Mouse (Mus musculus): ENCODE results near the gene Hif3a.
A peak's percentile ranks its signal among the peaks of the same experiment; 100 is the strongest.

- TF ChIP-seq CTCF (IDR thresholded peaks at IDR 0.05; ENCODE audit: borderline replicate concordance, extremely low read depth, insufficient read depth, insufficient read length) (peak; percentile 99), POLR2A (IDR thresholded peaks at IDR 0.05; ENCODE audit: borderline replicate concordance, extremely low read depth, insufficient read depth, insufficient read length, poor library complexity, severe bottlenecking) (no peak)
These were observed 62.6 kb downstream of the Hif3a start for GRCm38 (mm10) chr7:16999650-17000049.

All from brain, embryonic 14.5 days (tissue).